Mouse (Mus musculus) macrophage (primary cell): ENCODE data around the gene Adamts7. TPM values are rescaled to one million over a fixed set of nuclear protein-coding genes. Genes with fewer than 3 reads are reported as not detected.
A peak's percentile ranks its signal among the peaks of the same experiment; 100 is the strongest.

Source experiments
- H3K27ac ChIP-seq: fragments of 350-480 bp; formaldehyde crosslinking; 2 replicates; pipeline ENCODE4 v1.9.0; 2021
- H3K36me3 ChIP-seq: fragments of 350-480 bp; formaldehyde crosslinking; 2 replicates; pipeline ENCODE4 v1.9.0; 2021; ENCODE audit errors: inconsistent target
- H3K4me3 ChIP-seq: fragments of 350-480 bp; formaldehyde crosslinking; 2 replicates; pipeline ENCODE4 v1.9.0; 2021; ENCODE audit errors: inconsistent target
- H3K79me2 ChIP-seq: fragments of 350-480 bp; formaldehyde crosslinking; 2 replicates; pipeline ENCODE4 v1.9.0; 2021; ENCODE audit errors: inconsistent target
- WGBS: methylation state at CpG from one replicate; pipeline ENCODE4 v1.1.7; 2026; ENCODE audit warnings: inconsistent platforms; ENCODE audit not compliant: missing documents; 5-methylcytosine and 5-hydroxymethylcytosine counted together
- polyA plus RNA-seq: library from polyadenylated mRNA; stranded (reverse); fragments of 250-400 nt; gene quantifications from 3 replicates; pipeline ENCODE4 v1.2.4, GENCODE M21; 2018; ENCODE audit warnings: inconsistent platforms

Adamts7 gene
- polyA plus RNA-seq, 1 experiment from 2014 or later = not detected

- Histone ChIP-seq H3K36me3 (peaks cover 56% of the 10 kb centered on the region), H3K27ac (peak overlapping the region; percentile 83), H3K4me3 (no peak overlapping the region), H3K79me2 (peaks cover 46% of the 10 kb centered on the region)
- WGBS = 58% methylated on average over 20 of the region's 21 CpGs
These were observed 63.3 kb downstream of the Adamts7 start for GRCm38 (mm10) chr9:90226081-90226741.

GRCm38 (mm10) chr9:90226742-90227096 is 63.9 kb downstream of the Adamts7 start:
- H3K36me3 ChIP-seq = peaks cover 52% of the 10 kb centered on the region
- WGBS = 36% methylated on average over 2 of the region's 2 CpGs
- peak overlapping the region; percentile 83 for H3K27ac ChIP-seq
- peaks cover 51% of the 10 kb centered on the region for H3K79me2 ChIP-seq
- no peak overlapping the region for H3K4me3 ChIP-seq

DNA sequence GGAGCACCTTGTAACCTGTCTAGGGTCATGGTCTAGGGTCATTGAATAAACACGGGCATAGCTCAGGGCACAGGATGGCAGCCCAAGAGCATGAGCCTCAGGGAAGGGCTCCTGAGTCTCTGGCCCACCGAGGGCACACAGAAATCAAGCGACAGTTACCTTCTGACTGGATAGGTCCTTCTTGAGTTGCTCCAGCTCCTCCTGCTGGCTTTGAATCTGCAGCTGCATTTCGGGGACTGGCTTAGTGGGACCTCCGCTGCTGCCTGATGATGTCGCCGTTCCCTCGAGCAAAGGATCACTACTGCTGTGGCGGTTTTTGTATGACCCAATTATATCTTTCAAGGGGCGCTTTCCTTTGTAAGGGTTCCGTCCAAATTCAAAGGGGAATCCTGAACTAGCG is 64.3 kb downstream of the Adamts7 start:
- WGBS = 87% methylated on average over 12 of the region's 12 CpGs
- H3K36me3 ChIP-seq = peaks cover 48% of the 10 kb centered on the region

GRCm38 (mm10) chr9:90232781-90233690 is 70.2 kb downstream of the Adamts7 start:
- WGBS = 23% methylated on average over 8 of the region's 8 CpGs
- Histone ChIP-seq H3K4me3 (no peak overlapping the region), H3K79me2 (peaks cover 58% of the 10 kb centered on the region), H3K36me3 (peaks cover 7% of the 10 kb centered on the region; the same call in 1 of the 2 replicates), H3K27ac (peak overlapping the region; percentile 95)

More for the DNA sequence above, 64.3 kb downstream of the Adamts7 start:
- Histone ChIP-seq H3K4me3 (no peak overlapping the region), H3K79me2 (peaks cover 55% of the 10 kb centered on the region), H3K27ac (peak overlapping the region; percentile 83)

DNA sequence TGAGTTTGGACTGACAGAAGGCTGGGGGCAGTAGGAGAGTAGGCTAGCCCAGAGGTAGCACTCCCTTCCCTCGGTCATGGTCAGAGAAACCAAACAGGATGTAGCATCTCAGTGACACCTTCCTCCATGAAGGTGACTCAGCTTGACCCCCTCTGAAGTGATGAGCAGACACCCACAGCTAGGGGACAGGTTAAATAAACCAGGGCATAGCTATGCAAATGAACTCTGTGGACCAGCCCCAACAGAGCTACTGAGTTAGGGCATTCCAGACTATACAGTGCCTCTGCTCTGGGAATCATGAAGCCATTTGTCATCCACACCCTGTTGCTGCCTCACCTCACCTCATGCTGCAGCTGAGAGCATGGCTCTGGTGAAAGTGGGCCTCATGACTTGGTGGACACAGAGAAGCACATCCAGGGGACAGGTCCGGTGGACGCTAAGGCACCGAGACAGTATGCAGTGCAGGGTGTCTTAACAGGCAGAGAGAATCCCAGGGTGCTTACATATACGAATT is 71.1 kb downstream of the Adamts7 start:
- Histone ChIP-seq H3K27ac (peak overlapping the region; percentile 95), H3K4me3 (no peak overlapping the region)
- WGBS = 76% methylated on average over 5 of the region's 5 CpGs

DNA sequence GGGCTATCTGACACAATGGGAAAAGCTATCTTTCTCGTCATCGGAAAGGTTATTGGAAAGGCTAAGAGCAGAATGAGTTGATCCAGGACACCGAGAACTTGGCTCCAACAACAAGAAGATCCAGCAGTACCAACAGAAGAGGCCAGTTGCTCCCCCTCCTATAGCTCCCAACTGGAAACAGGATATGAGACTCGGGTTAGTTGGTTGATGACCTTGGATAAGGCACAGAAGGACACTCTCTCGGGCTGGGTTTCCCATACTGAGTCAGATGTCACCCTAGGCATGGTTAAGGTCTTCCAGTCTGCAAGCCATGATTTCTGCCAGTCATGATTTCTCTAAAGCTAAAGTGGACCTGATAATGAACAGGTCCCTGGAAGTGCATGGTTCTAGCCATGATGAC is 71.9 kb downstream of the Adamts7 start:
- H3K36me3 ChIP-seq = peaks cover 7% of the 10 kb centered on the region; the same call in 1 of the 2 replicates
- peak overlapping the region; percentile 95 for H3K27ac ChIP-seq
- H3K4me3 ChIP-seq = no peak overlapping the region
- WGBS = 75% methylated on average over 5 of the region's 5 CpGs
- H3K79me2 ChIP-seq = peaks cover 55% of the 10 kb centered on the region

More for the DNA sequence above, 71.1 kb downstream of the Adamts7 start:
- peaks cover 55% of the 10 kb centered on the region for H3K79me2 ChIP-seq
- peaks cover 1% of the 10 kb centered on the region; the same call in 1 of the 2 replicates for H3K36me3 ChIP-seq

DNA sequence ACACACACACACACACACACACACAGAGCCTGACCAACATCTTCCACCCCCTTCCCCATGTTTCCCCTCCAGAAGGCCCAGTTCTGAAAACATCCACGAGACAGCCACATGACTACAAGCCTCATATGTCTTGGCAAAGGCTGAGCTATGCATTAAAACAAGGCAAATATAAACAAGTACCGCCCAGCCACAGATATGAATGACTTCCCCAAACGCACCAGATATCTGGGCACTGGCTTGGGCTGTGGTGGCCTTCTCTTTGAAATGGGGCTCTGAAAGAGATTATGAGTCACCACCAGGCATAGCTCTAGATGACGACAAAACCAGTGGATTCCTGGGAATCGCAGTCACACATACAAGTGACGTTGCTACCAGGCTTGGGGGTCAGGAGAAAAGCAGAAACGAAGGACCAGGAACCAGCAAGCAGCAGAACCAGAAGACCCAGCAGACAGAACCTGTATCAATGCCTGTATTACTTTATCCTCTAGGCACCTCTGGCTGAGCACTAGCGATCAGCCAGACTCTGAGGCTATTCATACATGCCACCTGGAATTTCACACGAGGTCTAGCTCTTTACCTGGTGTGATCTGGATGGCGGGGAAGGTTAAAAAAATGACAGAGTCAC is 72.5 kb downstream of the Adamts7 start:
- Histone ChIP-seq H3K4me3 (no peak overlapping the region), H3K79me2 (peaks cover 55% of the 10 kb centered on the region), H3K27ac (peak overlapping the region; percentile 95), H3K36me3 (peaks cover 10% of the 10 kb centered on the region; the same call in 1 of the 2 replicates)
- 37% methylated on average over 10 of the region's 10 CpGs for WGBS

- Histone ChIP-seq H3K4me3 (no peak overlapping the region), H3K27ac (peak overlapping the region; percentile 95), H3K36me3 (peaks cover 16% of the 10 kb centered on the region; the same call in 1 of the 2 replicates), H3K79me2 (peaks cover 55% of the 10 kb centered on the region)
- WGBS = 33% methylated on average over 5 of the region's 5 CpGs
These were observed 73.9 kb downstream of the Adamts7 start for GRCm38 (mm10) chr9:90236817-90237216.

DNA sequence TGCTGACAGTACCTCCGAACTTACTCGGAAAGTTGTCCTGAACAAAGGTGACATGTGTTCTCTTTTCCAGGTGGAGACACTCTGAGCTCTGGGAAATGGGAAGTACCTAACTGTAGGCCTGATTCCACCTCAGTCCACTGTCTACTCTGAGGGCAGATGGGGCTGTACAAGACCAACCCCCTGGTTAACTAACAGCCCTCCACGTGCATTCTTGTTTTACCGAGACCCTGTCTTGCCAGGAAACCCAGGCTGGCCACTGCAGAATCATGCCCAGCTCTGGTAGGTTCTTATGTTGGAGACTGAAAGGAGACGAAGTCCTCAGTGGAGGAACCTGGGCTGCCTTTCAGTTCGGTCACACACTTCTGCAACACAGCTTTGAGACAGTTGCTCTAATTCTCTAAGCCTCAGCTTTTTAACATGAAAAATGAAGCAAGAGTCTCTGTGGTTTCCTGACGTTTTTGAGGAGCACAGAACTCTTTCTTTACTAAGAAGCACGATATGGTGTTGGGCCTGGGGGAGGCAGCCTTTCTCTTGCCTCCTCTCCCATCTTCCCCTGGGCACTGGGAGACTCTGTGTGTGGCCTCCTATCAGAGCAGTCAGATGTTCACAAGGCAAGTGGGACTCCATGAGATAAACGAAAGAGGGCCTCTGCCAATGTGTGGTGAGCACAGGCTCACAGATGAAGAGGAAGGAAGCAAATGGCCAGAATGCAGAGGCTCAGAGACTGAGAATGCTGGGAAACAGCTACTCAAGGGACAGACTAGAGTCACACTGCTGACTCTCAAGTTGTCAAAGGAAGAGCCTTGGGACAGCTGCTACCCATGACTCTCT is 74.6 kb downstream of the Adamts7 start:
- H3K4me3 ChIP-seq = no peak overlapping the region
- H3K27ac ChIP-seq = peak overlapping the region; percentile 95
- peaks cover 55% of the 10 kb centered on the region for H3K79me2 ChIP-seq
- peaks cover 16% of the 10 kb centered on the region; the same call in 1 of the 2 replicates for H3K36me3 ChIP-seq
- 13% methylated on average over 9 of the region's 9 CpGs for WGBS

GRCm38 (mm10) chr9:90240560-90240959 is 77.7 kb downstream of the Adamts7 start:
- no peak overlapping the region for H3K27ac ChIP-seq

GRCm38 (mm10) chr9:90241041-90241440 is 78.2 kb downstream of the Adamts7 start:
- Histone ChIP-seq H3K27ac (no peak overlapping the region), H3K4me3 (no peak overlapping the region), H3K79me2 (peaks cover 76% of the 10 kb centered on the region), H3K36me3 (peaks cover 16% of the 10 kb centered on the region; the same call in 1 of the 2 replicates)
- 89% methylated on average over 6 of the region's 6 CpGs for WGBS

More at GRCm38 (mm10) chr9:90240560-90240959, 77.7 kb downstream of the Adamts7 start:
- H3K4me3 ChIP-seq = no peak overlapping the region
- peaks cover 72% of the 10 kb centered on the region for H3K79me2 ChIP-seq
- 96% methylated on average over 4 of the region's 4 CpGs for WGBS
- H3K36me3 ChIP-seq = peaks cover 16% of the 10 kb centered on the region; the same call in 1 of the 2 replicates

- H3K4me3 ChIP-seq = no peak overlapping the region
- WGBS = 82% methylated on average over 7 of the region's 7 CpGs
- no peak overlapping the region for H3K27ac ChIP-seq
- H3K79me2 ChIP-seq = peaks cover 82% of the 10 kb centered on the region
- H3K36me3 ChIP-seq = peaks cover 21% of the 10 kb centered on the region; the same call in 1 of the 2 replicates
These were observed 78.7 kb downstream of the Adamts7 start for GRCm38 (mm10) chr9:90241618-90242017.

- Histone ChIP-seq H3K27ac (peak overlapping the region; percentile 34), H3K4me3 (no peak overlapping the region), H3K36me3 (peaks cover 26% of the 10 kb centered on the region; the same call in 1 of the 2 replicates), H3K79me2 (peaks cover 89% of the 10 kb centered on the region)
- WGBS = 66% methylated on average over 6 of the region's 6 CpGs
These were observed 79.4 kb downstream of the Adamts7 start for GRCm38 (mm10) chr9:90242291-90242690.
